Mouse (Mus musculus) gonadal fat pad, adult 2 months (tissue): ENCODE results near the gene Olfr671. TPM values are rescaled to one million over a fixed set of nuclear protein-coding genes. Genes with fewer than 3 reads are reported as not detected.
"Not testable (repeated sequence)": the region's sequence is repeated elsewhere in the genome, so short reads cannot be mapped to it uniquely, and the experiment has no call there.

ENCODE experiments used
- DNase-seq: peaks from one replicate; pipeline ENCODE4 v3.0.0-alpha.2; 2012; ENCODE audit warnings: low read depth
- polyA plus RNA-seq: library from polyadenylated mRNA; depleted of rRNA; stranded (reverse); fragments of >200 nt; gene quantifications from 2 replicates; pipeline ENCODE4 v1.2.3, GENCODE M21; 2012; rRNA removed

The Olfr671 gene
- not detected in 2 replicates for polyA plus RNA-seq

GRCm38 (mm10) chr7:104979026-104979425 is at the start of gene Olfr671:
Olfr671 (minus strand) TSS chr7:104979126.
- DNase-seq, result no peak

- DNase-seq, result no peak
Observed at GRCm38 (mm10) chr7:105028360-105028759, 49.4 kb upstream of the Olfr671 start, which contains the start of gene Olfr675. Olfr675 (minus strand) TSS chr7:105028460.

GRCm38 (mm10) chr7:105022530-105022929 is 43.6 kb upstream of the Olfr671 start:
- no peak for DNase-seq

- DNase-seq, result no peak
Observed at GRCm38 (mm10) chr7:105001929-105002328, 23.0 kb upstream of the Olfr671 start, which contains the start of gene Olfr672. Olfr672 (minus strand) TSS chr7:105002029.

GRCm38 (mm10) chr7:104972507-104972906 is 6.4 kb downstream of the Olfr671 start:
- DNase-seq, result not testable (repeated sequence)

GRCm38 (mm10) chr7:104962520-104962919 is 16.4 kb downstream of the Olfr671 start, which contains the start of gene Olfr670:
Olfr670 (minus strand) TSS chr7:104962620.
- DNase-seq, result no peak

GRCm38 (mm10) chr7:104950234-104950633 is 28.7 kb downstream of the Olfr671 start:
- DNase-seq, result not testable (repeated sequence)

GRCm38 (mm10) chr7:104933940-104934339 is 45.0 kb downstream of the Olfr671 start, which contains the start of gene Olfr669:
Olfr669 (plus strand) TSS chr7:104934240.
- no peak for DNase-seq

- no peak for DNase-seq
Observed at GRCm38 (mm10) chr7:104927957-104928356, 51.0 kb downstream of the Olfr671 start, which contains the start of gene Olfr668. Olfr668 (minus strand) TSS chr7:104928057.

Other genes with a start within 250 kb of the Olfr671 start
- not detected in 2 replicates for gene Usp17le, start 201.7 kb downstream of the Olfr671 start, polyA plus RNA-seq
- gene Usp17lb, start 136.5 kb downstream of the Olfr671 start, polyA plus RNA-seq, result 0.07 TPM in 1 of 2 replicates, not detected in the other
- gene Usp17la, start 122.1 kb downstream of the Olfr671 start, polyA plus RNA-seq, result not detected in 2 replicates
- not detected in 2 replicates for gene Olfr665, start 101.1 kb downstream of the Olfr671 start, polyA plus RNA-seq
- gene Olfr666, start 83.2 kb downstream of the Olfr671 start, polyA plus RNA-seq, result 1.1 TPM in 1 of 2 replicates, not detected in the other
- gene Olfr667, start 57.6 kb downstream of the Olfr671 start, polyA plus RNA-seq, result not detected in 2 replicates
- not detected in 2 replicates for gene Olfr668, start 51.1 kb downstream of the Olfr671 start, polyA plus RNA-seq
- 0.13 TPM in 1 of 2 replicates, not detected in the other for gene Olfr669, start 44.9 kb downstream of the Olfr671 start, polyA plus RNA-seq
- gene Olfr670, start 16.5 kb downstream of the Olfr671 start, polyA plus RNA-seq, result not detected in 2 replicates
- gene Olfr672, start 22.9 kb upstream of the Olfr671 start, polyA plus RNA-seq, result not detected in 2 replicates
- gene Olfr675, start 49.3 kb upstream of the Olfr671 start, polyA plus RNA-seq, result not detected in 2 replicates
- gene Olfr676, start 53.6 kb upstream of the Olfr671 start, polyA plus RNA-seq, result not detected in 2 replicates
- gene Olfr677, start 72.2 kb upstream of the Olfr671 start, polyA plus RNA-seq, result not detected in 2 replicates
- not detected in 2 replicates for gene Olfr678, start 85.3 kb upstream of the Olfr671 start, polyA plus RNA-seq
- gene Olfr679, start 102.1 kb upstream of the Olfr671 start, polyA plus RNA-seq, result not detected in 2 replicates
- gene Olfr680-ps1, start 113.7 kb upstream of the Olfr671 start, polyA plus RNA-seq, result not detected in 2 replicates
- gene Olfr681, start 137.7 kb upstream of the Olfr671 start, polyA plus RNA-seq, result not detected in 2 replicates
- not detected in 2 replicates for gene Olfr683, start 167.9 kb upstream of the Olfr671 start, polyA plus RNA-seq
- not detected in 2 replicates for gene Olfr684, start 184.5 kb upstream of the Olfr671 start, polyA plus RNA-seq
- gene Olfr685, start 206.9 kb upstream of the Olfr671 start, polyA plus RNA-seq, result not detected in 2 replicates
- gene Olfr686, start 228.4 kb upstream of the Olfr671 start, polyA plus RNA-seq, result not detected in 2 replicates